Mouse (Mus musculus): ENCODE results near the gene Olfr1025-ps1.

Olfr1025-ps1 gene

DNA sequence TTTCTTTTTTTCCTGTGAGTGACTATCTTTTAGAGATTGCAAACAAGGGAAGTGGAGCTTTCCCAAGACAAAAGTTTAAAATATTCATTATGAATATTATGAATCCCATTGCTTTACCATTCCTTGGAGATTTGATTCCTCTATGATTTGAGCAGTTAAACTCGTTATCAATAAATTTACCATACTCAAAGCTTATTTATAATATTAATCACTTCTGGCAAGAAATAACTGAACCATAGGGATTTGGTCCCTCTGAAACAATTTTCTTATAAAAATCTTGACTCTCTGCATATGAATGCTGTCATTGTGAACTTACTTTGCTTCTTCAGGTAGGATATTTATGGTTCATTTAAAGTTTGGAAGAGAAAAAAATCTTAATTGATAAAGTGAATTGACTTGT, at the start of gene Olfr1025-ps1:
Olfr1025-ps1 (plus strand) TSS at position 301 of the 400 bp plus-strand sequence.
- no peak for DNase-seq (ENCODE audit: low spot score in 2 of 2)

GRCm38 (mm10) chr2:85868294-85868693, 46.7 kb upstream of the Olfr1025-ps1 start, which contains the start of gene Olfr1022:
Gene Olfr1022 (plus strand): TSS chr2:85868594.
- DNase-seq (ENCODE audit: low spot score in 2 of 2): no peak

- DNase-seq (ENCODE audit: low spot score in 2 of 2): no peak
Observed at GRCm38 (mm10) chr2:85885340-85885739, 29.7 kb upstream of the Olfr1025-ps1 start, which contains the start of gene Olfr1023. Gene Olfr1023 (plus strand): TSS chr2:85885640.

DNA sequence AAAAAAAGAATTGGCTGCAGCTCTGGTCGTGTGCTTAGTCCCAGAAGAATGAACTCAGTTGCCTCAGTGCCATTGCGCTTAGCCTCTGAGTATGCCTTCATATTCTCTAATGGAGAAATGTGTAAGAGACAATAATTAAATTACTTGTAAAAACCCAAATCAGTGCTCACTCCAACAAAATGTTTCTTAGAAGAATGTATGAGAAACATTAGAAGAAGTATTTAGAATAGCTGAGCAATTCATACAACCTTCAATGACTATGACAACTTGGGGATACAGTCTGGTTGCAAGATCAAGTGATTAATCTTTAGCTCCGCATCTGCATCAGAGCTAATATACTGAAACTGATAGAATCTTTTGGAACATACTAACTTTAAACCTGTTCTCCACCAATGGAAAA, 10.0 kb upstream of the Olfr1025-ps1 start, which contains the start of gene Olfr1024:
Olfr1024 (minus strand) TSS at position 101 of the 400 bp plus-strand sequence.
- no peak for DNase-seq (ENCODE audit: low spot score in 2 of 2)

GRCm38 (mm10) chr2:85913197-85913596, 1.8 kb upstream of the Olfr1025-ps1 start:
- DNase-seq (ENCODE audit: low spot score in 2 of 2): no peak

DNA sequence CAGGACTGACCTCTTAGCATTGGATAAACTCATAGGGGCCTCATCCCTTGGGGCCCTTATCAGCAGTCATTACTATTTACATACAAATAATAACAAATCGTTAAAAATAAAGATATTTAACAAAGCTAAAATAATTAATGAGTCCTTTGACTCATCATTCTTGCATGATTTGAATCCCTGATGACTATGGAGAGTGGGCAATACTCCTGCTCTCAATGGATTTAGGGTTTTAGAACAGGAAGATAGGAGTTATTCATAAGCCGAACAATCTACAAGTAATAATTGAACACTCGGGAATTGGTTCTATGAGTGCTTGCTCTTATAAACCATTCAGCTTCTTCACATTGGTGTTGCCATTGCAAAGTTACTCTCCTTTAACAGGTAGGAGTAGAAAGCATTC, 6.3 kb downstream of the Olfr1025-ps1 start, which contains the start of gene Olfr1026:
Olfr1026 (plus strand) TSS at position 301 of the 400 bp plus-strand sequence.
- DNase-seq (ENCODE audit: low spot score in 2 of 2): no peak

- no peak for DNase-seq (ENCODE audit: low spot score in 2 of 2)
Observed at GRCm38 (mm10) chr2:85950137-85950536, 35.1 kb downstream of the Olfr1025-ps1 start, which contains the start of gene Olfr1028. Gene Olfr1028 (plus strand): TSS chr2:85950437.

Data from heart, adult 9 months (tissue).